Mouse (Mus musculus) embryonic facial prominence, embryonic 14.5 days (tissue): ENCODE data around the gene Astn2. TPM values are rescaled to one million over a fixed set of nuclear protein-coding genes. Genes with fewer than 3 reads are reported as not detected.

Experiments used
- ATAC-seq: fragments of 200-750 bp; cut with Nextera tagmentation; 2 replicates; pipeline ENCODE4 v1.8.0; 2017; ENCODE audit warnings: low read depth, moderate number of reproducible peaks, moderate TSS enrichment
- DNase-seq: peaks from one replicate; pipeline ENCODE4 v3.0.0-alpha.2; 2015; ENCODE audit warnings: low spot score
- H3K27ac ChIP-seq: fragments of 300-500 bp; sonication (generic); replicated peaks from 2 replicates; pipeline ENCODE4 v1.5.1; 2014; ENCODE audit warnings: low read depth, mild to moderate bottlenecking, low read length, moderate library complexity
- H3K27me3 ChIP-seq: fragments of 300-500 bp; sonication (generic); replicated peaks from 2 replicates; pipeline ENCODE4 v1.6.1; 2014; ENCODE audit warnings: low read length; ENCODE audit not compliant: control insufficient read depth, insufficient read depth
- H3K36me3 ChIP-seq: fragments of 300-500 bp; sonication (generic); 2 replicates; pipeline ENCODE4 v1.6.1; 2014; ENCODE audit warnings: low read length, mixed read lengths; ENCODE audit not compliant: control insufficient read depth, insufficient read depth
- H3K4me1 ChIP-seq: fragments of 300-500 bp; sonication (generic); 2 replicates; pipeline ENCODE4 v1.6.1; 2014; ENCODE audit warnings: antibody characterized with exemption, low read length; ENCODE audit not compliant: control insufficient read depth, insufficient read depth
- H3K4me2 ChIP-seq: fragments of 300-500 bp; sonication (generic); 2 replicates; pipeline ENCODE4 v1.6.1; 2014; ENCODE audit warnings: low read depth, mild to moderate bottlenecking, low read length, moderate library complexity, mixed read lengths
- H3K4me3 ChIP-seq: fragments of 300-500 bp; sonication (generic); 2 replicates; pipeline ENCODE4 v1.5.1; 2014; ENCODE audit warnings: low read depth, mild to moderate bottlenecking, low read length
- H3K9ac ChIP-seq: fragments of 300-500 bp; sonication (generic); 2 replicates; pipeline ENCODE4 v1.6.1; 2014; ENCODE audit warnings: low read depth, mild to moderate bottlenecking, low read length, moderate library complexity, mixed read lengths
- H3K9me3 ChIP-seq: fragments of 300-500 bp; sonication (generic); 2 replicates; pipeline ENCODE4 v1.6.1; 2016; ENCODE audit warnings: low read length; ENCODE audit not compliant: control insufficient read depth
- WGBS: fragments of 180-500 bp; shearing (Covaris S2); extraction: QIAGEN DNeasy Blood & Tissue Kit; methylation state at CpG from one replicate; pipeline ENCODE4 v1.1.7; 2014; 5-methylcytosine and 5-hydroxymethylcytosine counted together
- polyA plus RNA-seq: library from polyadenylated mRNA; unstranded; fragments of >200 nt; fragmentation: Nextera tagmentation; extraction: Ambion mirVana; gene quantifications from 2 replicates; pipeline ENCODE4 v1.2.1, GENCODE M21; 2014

Gene Astn2
- polyA plus RNA-seq, 1 experiment from 2014 or later = 1.0 TPM

GRCm38 (mm10) chr4:65813500-65814175 lies 590.8 kb downstream of the Astn2 start:
- no peaks in the 10 kb centered on the region for H3K9me3 ChIP-seq
- H3K4me2 ChIP-seq = no peak overlapping the region
- H3K27ac ChIP-seq = no peak overlapping the region
- H3K36me3 ChIP-seq = no peaks in the 10 kb centered on the region
- 85% methylated on average over 1 of the region's 1 CpGs for WGBS
- H3K9ac ChIP-seq = no peak overlapping the region
- H3K4me3 ChIP-seq = no peak overlapping the region
- DNase-seq (no peak), ATAC-seq (no peak)
- H3K4me1 ChIP-seq = no peaks in the 10 kb centered on the region
- no peaks in the 10 kb centered on the region for H3K27me3 ChIP-seq

GRCm38 (mm10) chr4:65807341-65807740 lies 597.1 kb downstream of the Astn2 start:
- H3K9me3 ChIP-seq = no peaks in the 10 kb centered on the region
- no peak overlapping the region for H3K4me3 ChIP-seq
- no peak overlapping the region for H3K9ac ChIP-seq
- DNase-seq (no peak), ATAC-seq (no peak)
- no peaks in the 10 kb centered on the region for H3K4me1 ChIP-seq
- H3K27ac ChIP-seq = no peak overlapping the region
- H3K4me2 ChIP-seq = no peak overlapping the region
- H3K27me3 ChIP-seq = no peaks in the 10 kb centered on the region
- H3K36me3 ChIP-seq = no peaks in the 10 kb centered on the region
- 83% methylated on average over 3 of the region's 3 CpGs for WGBS

- H3K4me1 ChIP-seq = no peaks in the 10 kb centered on the region
- no peak overlapping the region for H3K27ac ChIP-seq
- no peaks in the 10 kb centered on the region for H3K9me3 ChIP-seq
- H3K36me3 ChIP-seq = no peaks in the 10 kb centered on the region
- no peaks in the 10 kb centered on the region for H3K27me3 ChIP-seq
- H3K4me3 ChIP-seq = no peak overlapping the region
- ATAC-seq (no peak), DNase-seq (no peak)
- H3K9ac ChIP-seq = no peak overlapping the region
- no peak overlapping the region for H3K4me2 ChIP-seq
- 64% methylated on average over 3 of the region's 3 CpGs for WGBS
Observed at GRCm38 (mm10) chr4:65801204-65801603, 603.2 kb downstream of the Astn2 start.

GRCm38 (mm10) chr4:65791051-65791450 lies 613.4 kb downstream of the Astn2 start:
- Histone ChIP-seq H3K9ac (no peak overlapping the region), H3K4me2 (no peak overlapping the region), H3K36me3 (no peaks in the 10 kb centered on the region), H3K4me3 (no peak overlapping the region), H3K27me3 (no peaks in the 10 kb centered on the region), H3K27ac (no peak overlapping the region), H3K4me1 (no peaks in the 10 kb centered on the region), H3K9me3 (no peaks in the 10 kb centered on the region)
- no peak for DNase-seq
- no peak for ATAC-seq

- Histone ChIP-seq H3K4me3 (no peak overlapping the region), H3K9me3 (no peaks in the 10 kb centered on the region), H3K27ac (no peak overlapping the region), H3K4me2 (no peak overlapping the region), H3K4me1 (no peaks in the 10 kb centered on the region), H3K9ac (no peak overlapping the region), H3K27me3 (no peaks in the 10 kb centered on the region), H3K36me3 (no peaks in the 10 kb centered on the region)
- ATAC-seq (no peak), DNase-seq (no peak)
- WGBS = 79% methylated on average over 5 of the region's 5 CpGs
Observed at GRCm38 (mm10) chr4:65773368-65774010, 630.9 kb downstream of the Astn2 start.

GRCm38 (mm10) chr4:65770952-65771351 lies 633.5 kb downstream of the Astn2 start:
- Histone ChIP-seq H3K36me3 (no peaks in the 10 kb centered on the region), H3K4me1 (no peaks in the 10 kb centered on the region), H3K9me3 (no peaks in the 10 kb centered on the region), H3K4me2 (no peak overlapping the region), H3K27me3 (no peaks in the 10 kb centered on the region), H3K4me3 (no peak overlapping the region), H3K9ac (no peak overlapping the region), H3K27ac (no peak overlapping the region)
- 87% methylated on average over 4 of the region's 4 CpGs for WGBS
- DNase-seq = no peak
- ATAC-seq = no peak

GRCm38 (mm10) chr4:65767919-65768318 lies 636.5 kb downstream of the Astn2 start:
- DNase-seq (peak; percentile 16), ATAC-seq (no peak)
- no peak overlapping the region for H3K4me2 ChIP-seq
- no peaks in the 10 kb centered on the region for H3K9me3 ChIP-seq
- no peak overlapping the region for H3K4me3 ChIP-seq
- no peaks in the 10 kb centered on the region for H3K36me3 ChIP-seq
- H3K27me3 ChIP-seq = no peaks in the 10 kb centered on the region
- WGBS = 39% methylated on average over 2 of the region's 2 CpGs
- H3K9ac ChIP-seq = no peak overlapping the region
- no peaks in the 10 kb centered on the region for H3K4me1 ChIP-seq
- no peak overlapping the region for H3K27ac ChIP-seq

GRCm38 (mm10) chr4:65767431-65767830 lies 637.0 kb downstream of the Astn2 start:
- no peak overlapping the region for H3K4me2 ChIP-seq
- H3K9me3 ChIP-seq = no peaks in the 10 kb centered on the region
- H3K4me3 ChIP-seq = no peak overlapping the region
- H3K9ac ChIP-seq = no peak overlapping the region
- 70% methylated on average over 4 of the region's 4 CpGs for WGBS
- H3K36me3 ChIP-seq = no peaks in the 10 kb centered on the region
- no peaks in the 10 kb centered on the region for H3K27me3 ChIP-seq
- H3K4me1 ChIP-seq = no peaks in the 10 kb centered on the region
- ATAC-seq (no peak), DNase-seq (no peak)
- H3K27ac ChIP-seq = no peak overlapping the region

GRCm38 (mm10) chr4:65765312-65765711 lies 639.1 kb downstream of the Astn2 start:
- Histone ChIP-seq H3K4me3 (no peak overlapping the region), H3K4me1 (no peaks in the 10 kb centered on the region; the same call in 1 of the 2 replicates), H3K9me3 (no peaks in the 10 kb centered on the region), H3K9ac (no peak overlapping the region), H3K27ac (no peak overlapping the region), H3K27me3 (no peaks in the 10 kb centered on the region), H3K36me3 (no peaks in the 10 kb centered on the region), H3K4me2 (no peak overlapping the region)
- ATAC-seq = no peak
- WGBS = 65% methylated on average over 3 of the region's 3 CpGs
- no peak for DNase-seq
